Mouse (Mus musculus): ENCODE measurements around the gene Dzank1.

The Dzank1 gene

DNA sequence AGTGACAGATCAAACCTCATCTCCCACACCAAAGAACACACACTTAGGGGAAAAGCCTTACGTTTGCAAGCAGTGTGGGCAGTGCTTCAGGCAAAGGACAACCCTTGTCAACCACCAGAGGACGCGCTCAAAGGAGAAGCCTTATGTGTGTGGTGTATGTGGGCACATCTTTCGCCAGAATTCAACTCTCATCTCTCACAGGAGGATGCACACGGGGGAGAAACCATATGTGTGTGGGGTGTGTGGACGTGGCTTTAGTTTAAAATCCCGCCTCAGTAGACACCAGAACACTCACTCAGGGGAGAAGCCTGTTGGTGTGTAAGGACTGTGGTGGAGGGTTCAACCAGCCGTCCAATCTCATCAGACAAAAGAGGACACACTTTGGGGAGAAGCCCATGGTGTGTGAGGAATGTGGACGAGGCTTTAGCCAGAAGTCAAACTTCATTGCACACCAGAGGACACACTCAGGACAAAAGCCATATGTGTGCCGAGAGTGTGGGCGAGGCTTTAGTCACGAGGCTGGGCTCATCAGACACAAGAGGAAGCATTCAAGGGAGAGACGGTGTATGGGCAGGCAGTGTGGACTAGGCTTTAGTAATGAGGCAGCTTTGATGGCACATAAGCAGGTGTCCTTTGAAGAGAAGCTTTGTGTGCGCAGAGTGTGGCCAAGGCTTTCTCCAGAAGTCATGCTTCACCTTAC, 61.2 kb downstream of the Dzank1 start:
- DNase-seq (ENCODE audit: low spot score), result no peak

DNA sequence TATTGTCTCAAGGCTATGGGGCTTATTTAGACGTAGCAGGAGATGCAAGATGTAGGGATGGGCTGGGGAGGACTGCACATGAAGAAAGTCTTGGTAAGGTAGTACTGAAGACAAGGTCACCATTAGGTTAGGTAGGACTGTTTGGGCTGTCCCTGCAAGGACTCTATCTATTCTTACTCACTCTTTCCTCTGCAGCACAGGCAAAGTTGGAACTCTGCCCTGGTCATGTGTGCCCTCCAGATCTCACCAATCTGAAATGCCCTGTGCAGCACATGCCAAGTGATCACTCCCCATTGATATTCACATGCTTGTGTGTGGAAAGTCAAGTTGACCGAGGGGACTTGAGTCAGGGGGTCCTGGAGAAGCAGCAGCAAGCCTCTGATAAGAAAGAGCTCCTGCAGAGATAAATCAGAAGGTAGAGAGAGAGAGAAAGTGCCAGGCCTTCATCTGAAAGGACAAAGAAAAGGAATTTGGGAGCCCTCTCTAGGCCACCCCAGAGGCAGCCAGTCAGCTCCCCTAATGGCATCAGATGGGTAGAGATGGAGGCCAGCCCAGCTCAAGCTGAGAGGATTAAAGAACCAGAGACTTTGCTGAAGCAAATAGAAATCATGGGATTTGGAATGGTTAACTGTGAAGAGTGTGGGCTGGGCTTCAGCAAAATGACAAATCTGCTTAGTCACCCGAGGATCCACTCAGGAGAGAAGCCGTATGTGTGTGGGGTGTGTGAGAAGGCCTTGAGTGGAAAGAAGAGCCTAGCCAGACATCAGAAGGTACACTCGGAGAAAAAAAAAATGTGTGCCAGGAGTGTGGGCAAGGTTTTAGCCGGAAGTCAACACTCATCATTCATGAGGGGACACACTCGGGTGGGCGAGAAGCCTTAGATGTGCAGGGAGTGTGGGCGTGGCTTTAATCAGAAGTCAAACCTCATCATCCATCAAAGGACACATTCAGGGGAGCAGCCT, 62.1 kb downstream of the Dzank1 start:
- DNase-seq (ENCODE audit: low spot score), result no peak

DNA sequence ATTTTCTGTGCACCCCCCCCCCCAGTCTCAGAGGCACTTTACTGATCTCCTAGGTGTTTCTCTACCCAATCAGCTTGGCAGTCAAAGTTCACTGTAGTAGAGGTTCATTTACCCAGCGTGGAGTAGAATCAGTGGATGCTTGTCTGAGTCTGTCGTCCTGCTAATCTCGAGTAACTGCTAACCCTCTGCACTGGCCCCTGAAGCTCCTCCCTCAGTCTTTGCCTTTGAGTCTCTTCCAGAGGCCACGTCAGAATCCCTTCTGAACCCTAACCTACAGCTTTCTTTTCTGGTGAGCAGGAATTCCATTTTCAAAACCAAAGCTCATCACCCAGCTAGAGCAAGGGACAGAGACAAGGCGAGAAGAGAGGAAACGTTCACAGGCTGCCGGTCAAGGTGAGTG, 63.0 kb downstream of the Dzank1 start:
- no peak for DNase-seq (ENCODE audit: low spot score)

DNA sequence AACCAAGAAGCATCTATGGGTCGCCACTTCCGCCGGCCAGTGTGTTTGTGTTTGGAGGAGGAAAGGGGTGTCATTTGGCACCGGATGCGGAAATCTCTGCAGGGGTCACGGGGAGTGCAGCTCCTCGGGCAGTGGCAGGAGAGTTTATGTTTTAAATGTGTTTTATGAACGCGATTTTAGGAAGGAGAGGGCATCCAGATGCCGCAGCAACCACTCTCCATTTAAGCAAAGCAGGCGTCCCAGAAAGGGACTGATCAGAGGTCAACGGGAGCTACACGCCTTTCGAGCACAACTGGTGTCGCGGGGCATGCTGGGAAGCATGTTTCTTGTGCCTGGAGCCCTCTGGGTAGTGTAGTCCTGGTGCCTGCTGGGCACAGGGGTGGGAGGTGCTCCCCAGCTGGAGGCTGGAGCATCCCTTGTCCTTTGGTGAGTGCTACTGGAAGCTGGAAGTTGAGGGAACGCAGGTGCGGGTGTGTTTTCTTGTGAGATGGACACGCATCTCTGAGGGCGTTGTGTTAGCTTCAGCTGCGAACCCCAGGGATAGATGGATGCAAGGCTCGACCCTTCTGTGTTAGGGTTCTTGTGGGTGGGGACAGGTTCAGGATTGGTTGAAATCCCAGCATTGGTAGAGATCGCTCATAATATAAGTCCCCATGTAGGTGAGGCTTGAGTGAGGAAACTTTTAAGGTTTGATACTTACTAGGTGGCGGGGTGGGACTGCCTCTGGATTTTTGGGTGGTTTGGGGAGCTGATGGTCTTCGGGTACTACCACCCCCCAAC, 68.0 kb downstream of the Dzank1 start:
- DNase-seq (ENCODE audit: low spot score), result peak; percentile 18

DNA sequence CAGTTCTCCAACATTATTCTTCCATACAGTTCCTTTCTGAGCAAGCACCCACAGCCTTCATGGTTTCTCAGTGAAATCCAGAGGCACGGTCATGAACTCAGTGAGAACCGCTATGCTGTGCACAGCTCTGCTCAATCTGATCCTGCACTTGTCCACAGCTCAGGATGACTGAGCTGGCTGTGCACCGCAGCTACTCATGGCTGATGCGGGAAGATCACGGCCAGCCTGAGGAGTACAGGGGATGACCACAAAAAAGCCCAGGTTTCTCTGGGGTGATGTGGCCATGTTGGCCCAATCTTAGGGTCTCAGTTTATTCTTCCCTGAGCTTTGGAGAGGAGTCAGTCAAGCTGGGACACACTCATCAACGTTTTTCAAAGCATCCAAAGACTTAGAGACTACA, 68.9 kb downstream of the Dzank1 start:
- DNase-seq (ENCODE audit: low spot score), result no peak

DNA sequence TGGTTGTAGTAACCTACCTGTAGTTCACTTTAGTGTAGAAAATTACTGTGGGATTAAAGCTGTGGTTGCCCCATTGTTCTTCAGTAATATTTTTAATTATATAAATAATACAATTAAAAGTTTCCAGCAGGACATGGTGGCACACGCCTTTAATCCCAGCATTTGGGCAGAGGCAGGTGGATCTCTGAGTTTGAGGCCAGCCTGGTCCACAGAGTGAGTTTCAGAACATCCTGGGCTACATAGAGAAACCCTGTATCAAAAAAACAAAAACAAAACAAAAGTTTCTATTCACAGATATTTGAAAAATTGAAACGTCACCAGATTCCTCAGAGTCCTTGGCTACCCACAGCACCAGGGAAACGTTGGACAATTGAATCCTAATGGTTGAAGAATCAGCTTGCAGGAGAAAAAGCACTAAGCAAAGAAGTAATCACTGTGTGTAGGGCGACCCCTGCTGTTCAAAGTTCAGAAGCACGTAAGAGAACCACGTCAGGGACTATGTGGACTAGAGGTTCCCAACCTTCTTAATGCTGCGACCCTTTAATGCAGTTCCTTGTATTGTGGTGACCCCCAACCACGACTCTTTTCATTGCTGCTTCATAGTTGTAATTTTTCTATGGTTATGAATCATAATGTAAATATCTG, 74.7 kb downstream of the Dzank1 start:
- peak; percentile 7 for DNase-seq (ENCODE audit: low spot score)

DNA sequence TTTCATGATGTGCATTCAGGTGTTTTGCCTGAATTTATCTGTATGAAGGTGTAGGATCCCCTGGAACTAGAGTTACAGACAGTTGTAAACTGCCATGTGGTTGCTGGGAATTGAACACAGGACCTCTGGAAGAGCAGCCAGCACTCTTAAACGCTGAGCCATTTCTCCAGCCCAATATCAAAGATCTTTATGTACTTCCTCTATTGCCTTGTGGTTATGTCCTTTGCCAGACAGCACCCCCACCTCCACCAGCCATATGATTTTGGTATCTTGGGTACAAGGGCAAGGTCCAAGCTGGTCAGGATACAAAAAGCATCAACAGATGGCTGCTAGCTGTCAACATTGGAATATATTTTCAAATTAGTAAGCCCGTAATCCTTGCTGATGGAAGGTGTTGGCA, 76.8 kb downstream of the Dzank1 start:
- DNase-seq (ENCODE audit: low spot score), result no peak

DNA sequence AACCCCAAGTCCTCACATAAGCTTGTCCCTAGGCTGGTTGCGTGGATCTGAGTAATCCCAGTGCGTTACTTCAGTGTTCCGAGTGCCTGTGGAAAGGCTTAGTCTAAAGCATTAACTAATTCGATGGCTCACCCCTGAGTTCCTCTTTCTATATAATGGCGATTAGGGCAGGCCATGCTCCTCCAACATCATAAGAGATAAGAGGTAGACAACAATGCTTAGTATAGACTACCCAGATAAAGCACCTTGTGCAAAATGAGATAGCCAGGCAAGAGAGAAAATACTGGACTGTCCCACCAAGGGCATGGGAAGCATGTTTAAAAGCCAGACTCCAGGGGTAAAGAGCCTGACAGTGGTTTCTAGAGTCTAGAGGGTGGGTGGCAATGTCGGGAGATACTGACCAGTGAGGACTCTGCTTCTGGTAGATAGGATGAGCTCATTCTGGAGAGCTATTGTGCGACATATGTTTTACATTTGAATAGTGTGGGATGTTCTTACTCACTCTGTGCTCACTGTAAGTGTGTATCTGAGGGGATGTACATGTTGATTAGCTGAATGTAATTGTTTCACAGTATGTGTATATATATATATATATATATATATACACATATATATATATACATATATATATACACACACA, 80.7 kb downstream of the Dzank1 start:
- DNase-seq (ENCODE audit: low spot score), result no peak

DNA sequence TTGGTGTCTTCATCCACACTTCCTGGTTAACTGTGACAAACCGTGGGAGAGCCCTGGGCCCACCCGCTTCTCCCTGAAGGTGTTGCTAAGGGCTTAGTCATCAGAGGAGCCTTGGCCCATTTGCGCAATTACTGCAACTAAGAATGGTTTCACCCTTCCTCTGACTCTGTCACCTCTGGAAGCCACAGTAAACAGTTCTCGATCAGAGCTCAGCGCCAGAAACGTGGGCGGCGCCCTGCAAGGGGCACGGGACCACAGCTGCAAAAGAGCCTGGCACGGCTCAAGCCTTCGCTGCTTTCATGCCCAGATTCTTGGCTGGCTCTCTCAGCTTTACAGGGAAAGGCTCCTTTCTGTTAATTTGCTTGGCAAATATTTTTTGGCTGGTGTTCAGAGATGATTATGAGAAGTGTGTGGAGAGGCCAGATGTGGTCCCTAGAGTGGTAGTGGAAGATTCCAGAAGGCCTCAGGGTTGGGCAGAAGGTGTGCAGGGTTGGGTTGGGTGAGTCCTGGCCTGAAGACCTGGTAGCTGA, 85.8 kb downstream of the Dzank1 start:
- no peak for DNase-seq (ENCODE audit: low spot score)

DNA sequence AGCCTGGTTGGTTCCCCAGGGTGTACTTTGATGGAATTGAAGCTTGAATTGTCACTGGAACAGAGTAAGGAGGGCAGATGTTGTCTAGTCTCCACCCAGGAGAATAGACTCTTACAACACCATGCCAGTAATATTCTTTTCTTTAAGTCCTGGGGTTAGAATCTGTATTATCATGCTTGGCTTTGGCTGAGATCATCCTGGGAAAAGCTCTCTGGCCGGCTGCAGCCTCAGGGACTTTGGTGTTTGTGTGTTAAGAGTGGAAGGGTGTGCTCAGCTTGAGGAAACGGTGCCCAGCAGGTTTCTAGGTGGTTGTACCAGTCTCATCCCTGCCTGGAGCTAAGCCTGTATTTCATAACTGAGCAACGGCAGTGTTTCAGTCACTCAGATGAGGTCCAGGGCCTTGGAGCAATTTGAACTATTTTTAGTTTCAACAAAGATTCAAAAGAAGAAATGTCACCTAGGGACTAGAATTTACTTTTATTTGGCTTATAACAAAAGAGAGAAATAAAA, 88.0 kb downstream of the Dzank1 start:
- no peak for DNase-seq (ENCODE audit: low spot score)

DNA sequence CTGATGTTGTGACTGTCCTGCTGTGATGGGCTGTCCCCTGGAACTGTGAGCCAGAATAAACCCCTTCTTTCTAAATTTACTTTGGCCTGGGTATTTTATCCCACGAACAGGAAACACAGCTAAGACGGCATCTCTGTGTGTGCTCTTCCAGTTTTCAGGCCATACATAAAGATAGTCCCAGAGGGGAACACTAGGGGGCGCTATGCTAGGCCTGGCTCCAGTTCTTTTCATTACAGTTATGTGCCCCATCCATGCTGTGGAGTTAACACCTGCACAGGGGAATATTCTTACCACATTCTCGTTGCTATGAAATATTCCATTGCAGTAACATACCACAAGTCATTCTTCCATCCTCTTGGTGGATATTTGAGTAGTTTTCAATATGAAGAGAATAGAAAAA, 88.8 kb downstream of the Dzank1 start:
- no peak for DNase-seq (ENCODE audit: low spot score)

DNA sequence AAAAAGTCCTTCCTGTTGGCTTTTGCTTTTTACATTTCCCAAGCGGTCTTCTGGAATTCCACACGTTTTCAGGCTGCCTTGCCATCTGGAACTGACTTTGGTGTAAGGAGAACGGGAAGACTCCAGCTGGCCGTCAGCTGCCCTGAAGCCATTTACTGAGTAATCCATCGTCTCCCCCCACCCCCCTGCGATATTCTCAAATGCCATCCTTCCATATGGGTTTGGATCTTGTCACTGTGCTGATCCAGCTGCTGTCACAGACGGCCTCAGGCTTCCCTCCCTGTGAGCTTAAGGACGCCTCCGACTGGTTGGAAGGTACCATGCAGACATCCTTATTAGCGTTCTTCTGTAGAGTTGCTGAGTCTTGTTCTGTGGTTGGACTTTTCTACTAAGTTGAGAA, 91.5 kb downstream of the Dzank1 start:
- DNase-seq (ENCODE audit: low spot score), result no peak

DNA sequence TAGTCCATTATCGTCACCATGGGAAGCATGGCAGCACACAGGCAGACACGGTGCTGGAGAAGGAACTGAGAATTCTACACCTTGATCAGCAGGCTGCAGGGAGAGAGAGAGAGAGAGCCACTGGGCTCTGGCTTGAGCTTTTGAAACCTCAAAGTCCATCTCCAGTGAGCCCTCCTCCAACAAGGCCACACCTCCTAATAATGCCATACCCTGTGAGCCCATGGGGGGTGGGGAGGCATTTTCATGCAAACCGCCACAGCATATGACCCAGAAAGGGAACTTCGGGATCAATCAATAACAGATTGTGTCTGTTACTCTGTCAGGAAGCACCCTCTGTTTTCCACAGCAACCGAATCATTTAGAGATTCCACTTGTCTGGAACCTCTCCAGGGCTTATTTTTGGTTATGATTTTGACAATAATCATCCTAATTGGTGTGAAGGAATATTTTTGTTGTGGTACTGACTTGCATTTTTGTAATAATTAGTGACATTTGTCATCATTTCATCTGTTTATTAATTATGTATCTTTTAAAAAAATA, 95.9 kb downstream of the Dzank1 start:
- DNase-seq (ENCODE audit: low spot score), result no peak

DNA sequence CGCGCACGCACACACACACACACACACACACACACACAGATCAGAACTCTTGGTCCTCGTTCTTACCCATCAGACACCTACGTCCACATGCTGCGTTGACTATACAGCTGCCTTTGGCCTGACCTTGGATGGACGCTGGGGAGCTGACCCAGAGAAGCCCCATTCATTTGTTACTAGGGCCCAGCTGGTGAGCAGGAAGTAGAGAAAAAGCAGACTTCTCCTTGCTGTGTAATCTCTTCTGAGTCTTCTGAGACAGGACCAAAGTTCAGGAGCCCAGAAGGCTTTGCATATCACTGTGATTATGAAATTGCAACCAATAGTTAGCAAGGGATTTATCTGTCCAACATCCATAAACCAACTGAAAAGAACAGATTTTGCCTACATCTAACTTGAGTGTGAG, 98.0 kb downstream of the Dzank1 start:
- DNase-seq (ENCODE audit: low spot score), result no peak

DNA sequence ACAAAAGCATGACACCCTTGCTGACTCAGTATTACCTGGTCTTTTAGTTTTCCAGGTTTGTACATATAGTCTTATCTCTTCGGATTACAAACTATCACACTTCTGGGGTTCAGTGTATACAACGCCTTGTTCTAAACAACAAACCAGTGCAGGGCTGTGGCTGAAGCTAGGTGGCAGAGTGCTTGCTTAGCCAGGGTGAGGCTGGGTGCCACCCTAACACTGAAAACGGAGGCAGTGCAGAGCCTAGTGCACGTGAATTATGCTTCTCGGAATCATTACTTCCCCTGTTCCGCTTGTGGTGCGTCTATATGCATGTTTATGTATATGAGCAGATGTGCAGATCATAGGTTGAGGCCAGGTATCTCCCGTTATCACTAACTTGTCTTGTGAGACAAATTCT, 98.6 kb downstream of the Dzank1 start:
- DNase-seq (ENCODE audit: low spot score), result no peak

DNA sequence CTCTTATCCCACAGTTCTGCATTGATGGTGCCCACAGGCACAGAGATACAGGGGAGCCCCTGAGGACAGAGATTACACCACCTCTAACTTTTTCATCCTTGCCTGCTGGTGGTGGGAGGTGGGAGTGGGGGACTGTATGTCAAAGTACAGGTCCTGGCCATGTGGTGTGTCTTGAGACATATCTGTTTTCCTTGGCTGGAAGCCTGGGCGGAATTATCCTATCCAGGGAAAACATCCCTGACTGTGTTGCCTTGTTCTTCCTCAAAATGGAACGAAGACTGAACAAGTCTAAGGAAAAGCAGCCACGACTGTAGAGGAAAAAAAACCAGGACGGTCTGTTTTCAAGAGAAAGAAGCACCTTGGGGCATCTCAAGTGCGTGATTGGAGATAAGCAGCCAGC, 99.4 kb downstream of the Dzank1 start:
- DNase-seq (ENCODE audit: low spot score), result no peak

DNA sequence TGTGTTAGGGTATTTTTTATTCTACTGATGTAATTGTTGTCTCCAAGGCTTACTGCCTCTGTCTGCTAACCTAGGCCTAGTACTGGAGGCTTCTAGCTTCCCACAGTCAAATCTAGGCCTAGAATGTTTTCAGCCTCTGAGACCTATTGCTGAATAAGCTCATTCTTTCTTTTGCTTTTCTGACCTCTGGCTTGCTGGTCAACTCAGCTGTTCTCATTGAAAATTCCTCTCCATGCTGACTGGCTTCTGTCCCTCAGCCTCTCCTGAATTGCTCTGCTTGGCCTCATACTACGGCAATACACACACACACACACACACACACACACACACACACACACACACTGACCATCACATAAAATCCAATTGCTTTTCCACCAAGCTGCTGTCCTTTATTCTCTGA, 101.5 kb downstream of the Dzank1 start:
- DNase-seq (ENCODE audit: low spot score), result no peak

DNA sequence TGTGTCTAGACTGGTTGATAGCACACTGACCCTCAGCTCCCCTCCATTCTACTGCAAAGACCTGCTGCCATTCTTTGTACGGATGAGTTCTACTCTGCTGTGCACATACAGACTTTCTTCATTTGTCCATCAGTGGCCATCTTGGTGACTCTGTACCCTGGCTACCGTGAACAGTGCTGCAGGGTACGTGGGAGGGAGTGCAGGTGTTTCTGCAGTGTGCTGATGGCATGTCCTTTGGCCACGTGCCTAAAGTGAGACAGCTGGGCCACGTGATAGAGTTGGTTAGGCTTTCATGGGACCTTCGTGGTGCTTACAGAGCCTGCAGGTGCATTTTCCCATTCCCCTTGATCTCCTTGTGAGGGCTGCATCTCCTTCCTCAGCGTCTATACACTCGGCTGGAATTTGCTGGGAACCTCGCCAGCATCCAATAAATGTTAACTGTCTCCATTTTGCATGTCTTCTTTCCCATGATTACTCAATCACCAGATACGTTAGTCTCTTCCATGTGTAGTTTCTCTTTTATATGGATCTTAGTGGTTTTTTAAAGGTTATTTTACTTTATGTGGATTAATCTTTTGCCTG, 105.0 kb downstream of the Dzank1 start:
- no peak for DNase-seq (ENCODE audit: low spot score)
